Mouse (Mus musculus) thymus, adult 2 months (tissue): ENCODE measurements around the gene Kif6. TPM values are rescaled to one million over a fixed set of nuclear protein-coding genes. Genes with fewer than 3 reads are reported as not detected.

Source experiments
- DNase-seq: peaks from one replicate; pipeline ENCODE4 v3.0.0; 2021
- H3K27ac ChIP-seq: fragments of 200-500 bp; 2 replicates; pipeline ENCODE4 v1.5.1; 2012; ENCODE audit warnings: low read length, control low read depth; ENCODE audit not compliant: control insufficient read depth, insufficient read depth
- H3K27me3 ChIP-seq: fragments of 200-500 bp; 2 replicates; pipeline ENCODE4 v1.6.1; 2012; ENCODE audit warnings: mild to moderate bottlenecking, low read length, moderate library complexity, mixed read lengths; ENCODE audit not compliant: control insufficient read depth, insufficient read depth
- H3K36me3 ChIP-seq: fragments of 200-500 bp; 2 replicates; pipeline ENCODE4 v1.6.1; 2012; ENCODE audit warnings: mild to moderate bottlenecking, low read length, moderate library complexity; ENCODE audit not compliant: control insufficient read depth, insufficient read depth
- H3K4me1 ChIP-seq: fragments of 200-500 bp; replicated peaks from 2 replicates; pipeline ENCODE4 v1.6.1; 2012; ENCODE audit warnings: low read length; ENCODE audit not compliant: control insufficient read depth, insufficient read depth
- H3K4me3 ChIP-seq: fragments of 200-500 bp; 2 replicates; pipeline ENCODE4 v1.5.1; 2012; ENCODE audit warnings: mild to moderate bottlenecking, low read length, control low read depth, moderate library complexity; ENCODE audit not compliant: control insufficient read depth, insufficient read depth
- CTCF ChIP-seq: fragments of 200-500 bp; IDR thresholded peaks from 2 replicates; pipeline ENCODE4 v1.5.1; 2012; ENCODE audit warnings: mild to moderate bottlenecking, control low read depth, low read length, moderate library complexity, borderline replicate concordance; ENCODE audit not compliant: control insufficient read depth, poor library complexity, insufficient read depth; ENCODE audit errors: extremely low read depth
- POLR2A ChIP-seq: fragments of 200-500 bp; IDR thresholded peaks from 2 replicates; pipeline ENCODE4 v1.6.1; 2012; ENCODE audit warnings: mild to moderate bottlenecking, low read length, control low read depth, moderate library complexity; ENCODE audit not compliant: control insufficient read depth, poor library complexity, insufficient read depth; ENCODE audit errors: extremely low read depth
- WGBS: fragments of 180-500 bp; shearing (Covaris S2); methylation state at CpG from one replicate; pipeline ENCODE4 v1.1.7; 2018; 5-methylcytosine and 5-hydroxymethylcytosine counted together
- polyA plus RNA-seq: library from polyadenylated mRNA; depleted of rRNA; stranded (reverse); fragments of >200 nt; gene quantifications from 2 replicates; pipeline ENCODE4 v1.2.3, GENCODE M21; 2012

The Kif6 gene
- polyA plus RNA-seq, 1 experiment = 0.54 TPM

DNA sequence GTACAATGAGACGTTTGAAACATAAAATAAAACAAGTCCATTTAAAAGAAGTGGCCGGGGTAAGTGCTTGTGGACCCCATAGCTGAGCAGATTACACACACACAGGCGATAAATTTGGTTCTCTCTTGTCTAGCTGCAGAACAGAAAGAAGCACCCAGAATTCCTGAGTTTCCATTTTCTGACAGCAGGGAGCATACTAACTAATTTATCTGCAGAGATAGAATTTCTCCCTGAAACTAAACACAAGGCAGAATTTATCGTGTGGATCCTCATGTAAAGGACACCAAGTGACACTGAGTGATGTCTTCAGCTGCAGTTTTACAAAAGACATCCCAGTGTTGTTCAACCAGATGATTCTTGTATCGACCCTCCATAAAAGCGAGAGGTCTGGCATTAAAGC, 260.5 kb downstream of the Kif6 start:
- Histone ChIP-seq H3K27ac (no peak overlapping the region), H3K4me3 (no peak overlapping the region), H3K36me3 (no peaks in the 10 kb centered on the region), H3K27me3 (no peaks in the 10 kb centered on the region), H3K4me1 (no peaks in the 10 kb centered on the region)
- no peak for DNase-seq
- WGBS = 81% methylated on average over 6 of the region's 6 CpGs
- TF ChIP-seq POLR2A (no peak), CTCF (no peak)

- TF ChIP-seq POLR2A = no peak
- no peak for TF ChIP-seq CTCF
- Histone ChIP-seq H3K4me1 (no peaks in the 10 kb centered on the region), H3K27me3 (no peaks in the 10 kb centered on the region), H3K27ac (no peak overlapping the region), H3K36me3 (no peaks in the 10 kb centered on the region), H3K4me3 (no peak overlapping the region)
- no peak for DNase-seq
- 68% methylated on average over 15 of the region's 15 CpGs for WGBS
Observed at GRCm38 (mm10) chr17:49875939-49876651, 261.2 kb downstream of the Kif6 start.

DNA sequence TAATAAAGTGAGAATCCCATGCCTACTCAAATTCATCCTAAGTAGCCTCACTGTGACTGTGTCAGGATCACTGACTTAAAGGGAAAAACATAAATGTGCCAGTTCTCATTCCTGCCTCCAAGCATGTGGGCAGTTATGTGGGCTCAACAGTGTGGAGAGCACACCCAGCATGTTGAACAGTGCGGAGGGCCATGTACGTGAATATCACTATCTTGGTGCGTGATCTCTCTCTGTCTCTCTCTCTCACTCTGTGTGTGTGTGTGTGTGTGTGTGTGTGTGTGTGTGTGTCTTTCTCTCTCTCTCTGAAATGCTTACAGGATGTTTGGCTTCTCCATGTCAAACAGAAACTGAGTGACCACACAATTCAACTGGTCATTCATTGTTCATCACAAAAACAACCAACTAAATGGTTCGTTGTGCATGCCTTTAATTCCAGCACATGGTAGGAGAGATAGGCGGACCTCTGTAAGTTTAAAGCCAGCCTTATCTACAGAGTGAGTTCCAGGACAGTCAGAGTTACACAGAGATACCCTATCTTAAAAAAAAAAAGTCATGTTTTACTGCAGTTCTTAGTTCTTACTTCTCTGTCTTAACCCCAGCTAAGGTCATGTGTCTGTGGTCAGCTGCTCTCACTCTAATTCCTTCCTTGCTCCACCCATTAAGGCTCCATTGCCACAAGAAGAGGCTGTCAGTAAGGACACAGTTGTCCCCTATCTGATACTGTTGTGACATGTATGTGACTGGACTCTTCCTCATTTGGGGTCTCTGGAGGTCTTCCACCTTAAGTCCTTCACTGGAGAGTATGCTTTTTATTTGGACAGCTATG, 266.2 kb downstream of the Kif6 start:
- Histone ChIP-seq H3K36me3 (no peaks in the 10 kb centered on the region), H3K4me3 (no peak overlapping the region), H3K27ac (no peak overlapping the region), H3K27me3 (no peaks in the 10 kb centered on the region), H3K4me1 (no peaks in the 10 kb centered on the region)
- no peak for DNase-seq
- 77% methylated on average over 5 of the region's 5 CpGs for WGBS
- no peak for TF ChIP-seq CTCF

- no peak overlapping the region for H3K4me3 ChIP-seq
- no peaks in the 10 kb centered on the region for H3K4me1 ChIP-seq
- no peak for TF ChIP-seq CTCF
- no peak for TF ChIP-seq POLR2A
- H3K27me3 ChIP-seq = no peaks in the 10 kb centered on the region
- no peak overlapping the region for H3K27ac ChIP-seq
- no peaks in the 10 kb centered on the region for H3K36me3 ChIP-seq
- whole genome bisulfite sequencing = 94% methylated on average over 7 of the region's 7 CpGs
- DNase-seq = no peak
Observed at GRCm38 (mm10) chr17:49881796-49882195, 266.9 kb downstream of the Kif6 start.

- no peaks in the 10 kb centered on the region for H3K36me3 ChIP-seq
- H3K4me1 ChIP-seq = no peaks in the 10 kb centered on the region
- no peak overlapping the region for H3K4me3 ChIP-seq
- H3K27me3 ChIP-seq = no peaks in the 10 kb centered on the region
- H3K27ac ChIP-seq = no peak overlapping the region
- TF ChIP-seq CTCF (no peak), POLR2A (no peak)
- 91% methylated on average over 8 of the region's 8 CpGs for whole genome bisulfite sequencing
- no peak for DNase-seq
Observed at GRCm38 (mm10) chr17:49883136-49883755, 268.3 kb downstream of the Kif6 start.

- Histone ChIP-seq H3K27me3 (no peaks in the 10 kb centered on the region), H3K4me1 (no peaks in the 10 kb centered on the region), H3K4me3 (no peak overlapping the region), H3K36me3 (no peaks in the 10 kb centered on the region), H3K27ac (no peak overlapping the region)
- no peak for DNase-seq
- TF ChIP-seq CTCF (no peak), POLR2A (no peak)
- WGBS = 92% methylated on average over 11 of the region's 11 CpGs
Observed at GRCm38 (mm10) chr17:49885035-49885434, 270.1 kb downstream of the Kif6 start.
